Mouse (Mus musculus) MEL-GATA-1-ER (cell line): ENCODE measurements at regions not wholly inside any gene's neighbourhood (a gene's known extent, or its start where the extent isn't known, plus 50 kb on each side); places are given as distances from the start of the nearest gene placed in this dataset.

Source experiments
- DNase-seq: peaks from one replicate; pipeline ENCODE4 v3.0.0-alpha.2; 2012; ENCODE audit warnings: low read depth; ENCODE audit errors: extremely low read depth

DNA sequence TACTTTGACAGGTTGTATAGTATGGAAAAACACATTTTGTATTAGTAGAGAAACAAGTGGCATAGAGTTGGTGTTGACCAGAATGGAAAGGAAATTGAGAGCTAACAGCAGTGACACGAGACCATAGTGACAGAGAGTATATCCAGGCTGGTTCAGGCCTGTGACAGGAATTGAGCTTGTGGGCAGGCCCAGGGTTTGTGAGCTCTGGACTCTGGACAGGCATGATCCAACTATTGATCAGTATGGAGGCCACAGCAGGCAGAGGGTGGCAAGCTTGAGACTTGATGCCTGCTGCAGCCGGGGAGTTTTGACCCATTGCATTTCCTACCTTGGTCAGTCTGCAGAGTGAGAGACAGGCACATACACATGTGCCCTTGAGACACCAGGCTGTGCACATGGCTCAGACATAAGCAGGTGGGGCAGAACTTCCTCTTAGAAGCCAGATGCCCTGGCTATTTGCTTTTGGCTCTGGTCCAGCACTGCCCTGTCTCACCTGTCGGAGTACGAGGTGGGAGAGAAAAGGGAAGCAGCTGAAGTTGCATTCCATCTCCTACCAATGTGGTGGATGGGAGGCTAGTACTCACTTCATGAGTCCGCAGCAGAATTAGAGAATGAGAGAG lies 1006.2 kb upstream of the Cdh20 start:
- no peak for DNase-seq

DNA sequence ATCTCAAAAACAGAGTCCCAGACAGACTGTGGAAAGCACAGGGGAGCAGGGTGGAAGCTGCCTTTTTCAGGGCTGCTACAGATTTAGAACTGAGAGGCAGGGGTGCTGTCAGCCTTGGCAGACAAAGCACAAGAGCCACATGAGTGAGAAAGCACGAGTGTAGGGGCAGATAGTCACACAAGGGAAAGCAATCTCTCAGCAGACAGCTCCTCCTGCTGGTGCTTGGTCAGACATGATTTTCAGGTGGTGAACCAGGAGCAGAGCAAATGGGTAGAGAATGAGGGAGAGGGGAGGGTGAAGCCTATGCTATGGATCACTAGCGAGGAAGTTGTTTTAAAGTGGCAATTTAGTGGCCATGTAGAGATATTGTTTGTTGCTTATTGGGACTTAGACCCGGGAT lies 1005.6 kb upstream of the Cdh20 start:
- DNase-seq, result no peak

DNA sequence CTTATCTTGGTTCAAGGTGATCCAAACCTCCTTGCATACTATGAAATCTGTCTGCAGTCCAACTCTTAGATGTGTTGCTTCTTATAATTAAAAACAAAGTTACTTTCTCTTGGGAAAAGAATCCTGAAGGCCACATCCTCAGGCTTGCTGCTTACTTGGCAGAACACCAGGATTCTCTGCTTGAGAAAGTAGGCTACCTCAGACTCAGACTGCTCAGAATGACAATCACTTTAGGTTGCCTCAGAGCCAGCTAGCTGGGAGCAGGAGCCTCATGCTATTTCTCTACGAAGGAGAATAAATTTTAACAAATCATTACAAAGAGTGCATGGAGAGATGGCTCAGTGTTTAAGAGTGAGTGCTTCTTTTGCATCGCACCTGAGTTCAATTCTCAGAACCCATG lies 1001.0 kb upstream of the Cdh20 start:
- no peak for DNase-seq

DNA sequence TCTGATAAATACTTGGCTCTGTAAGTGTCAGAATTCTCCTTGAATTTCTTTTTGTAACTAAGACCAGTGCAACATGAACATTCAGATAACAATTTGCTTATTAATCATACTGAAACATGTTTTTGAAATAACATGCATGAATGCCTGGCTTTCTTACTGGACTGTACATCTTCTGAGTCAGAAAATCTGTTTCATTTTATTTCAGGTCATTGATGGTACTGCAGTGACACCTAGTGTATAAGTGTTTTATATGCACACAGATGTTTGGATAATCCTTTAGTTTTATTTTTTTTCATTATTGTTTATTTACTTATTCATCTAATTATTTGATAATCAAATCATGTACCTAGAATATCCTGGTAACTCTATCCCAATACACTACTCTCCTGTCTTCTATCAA lies 983.6 kb upstream of the Cdh20 start:
- DNase-seq, result no peak

DNA sequence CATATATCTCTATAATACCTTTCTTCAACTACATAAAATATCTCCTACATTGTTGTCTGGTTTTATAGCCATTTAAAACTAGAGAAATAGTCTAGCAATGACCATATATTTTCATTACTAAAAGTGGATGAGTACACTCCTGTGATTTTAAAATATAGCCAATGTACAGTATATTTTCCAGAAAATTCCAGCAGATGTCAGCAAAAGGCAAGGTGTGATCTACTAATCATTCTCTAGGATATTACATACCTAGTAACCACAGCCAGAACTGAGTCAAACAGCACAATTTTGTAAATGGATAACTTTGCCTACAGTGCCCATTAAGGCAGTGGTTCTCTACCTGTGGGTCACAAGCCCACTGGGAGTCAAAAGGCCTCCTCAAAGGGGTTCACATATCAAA lies 972.0 kb upstream of the Cdh20 start:
- no peak for DNase-seq

DNA sequence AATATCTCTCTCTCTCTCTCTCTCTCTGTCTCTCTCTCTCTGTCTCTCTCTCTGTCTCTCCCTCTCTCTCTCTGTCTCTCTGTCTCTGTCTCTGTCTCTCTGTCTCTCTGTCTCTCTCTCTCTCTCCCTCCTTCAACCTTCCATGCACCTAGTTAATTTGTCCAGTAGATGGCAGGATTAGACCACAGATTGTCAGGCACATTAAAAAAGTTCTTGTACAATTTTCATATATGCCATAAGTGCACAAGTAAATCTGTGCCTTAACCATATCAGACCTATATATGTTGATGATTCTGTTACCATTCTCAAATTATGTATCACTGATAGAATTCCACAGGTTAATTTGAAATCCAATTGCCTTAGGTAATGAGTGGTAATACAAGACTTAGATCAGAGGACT lies 969.0 kb upstream of the Cdh20 start:
- peak; percentile 11 for DNase-seq

DNA sequence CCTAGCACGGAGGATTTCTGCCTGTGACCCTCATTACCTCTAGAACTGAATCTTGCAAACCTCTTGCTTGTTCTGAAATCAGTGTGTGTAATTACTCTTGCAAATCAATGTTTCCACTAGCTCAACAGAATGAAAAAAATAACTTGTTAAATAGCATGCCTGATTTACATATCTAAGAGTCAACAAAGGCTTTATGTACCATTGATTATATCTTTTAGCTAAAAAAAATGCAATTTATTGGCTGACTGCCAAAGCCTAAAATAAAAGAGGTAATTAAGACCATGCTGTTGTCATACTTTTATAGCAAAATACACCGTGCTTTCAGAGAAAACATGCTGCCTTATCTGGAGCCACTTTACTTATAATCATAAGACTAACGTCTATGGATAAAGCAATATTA lies 950.4 kb upstream of the Cdh20 start:
- DNase-seq, result no peak
